Mouse (Mus musculus) G1E-ER4 (cell line): ENCODE data around the gene Klk1b9. TPM values are rescaled to one million over a fixed set of nuclear protein-coding genes. Genes with fewer than 3 reads are reported as not detected.
"Not testable (repeated sequence)": the region's sequence is repeated elsewhere in the genome, so short reads cannot be mapped to it uniquely, and the experiment has no call there.

Experiments
- GATA1 ChIP-seq: IDR thresholded peaks from one replicate; pipeline ENCODE4 v1.8.0; 2012; ENCODE audit warnings: low read length, inconsistent platforms
- polyA plus RNA-seq: library from polyadenylated mRNA; stranded (reverse); fragments of >175 nt; gene quantifications from 2 replicates; pipeline ENCODE4 v1.2.3, GENCODE M21; 2012

Klk1b9 gene
- polyA plus RNA-seq, result not detected in 2 replicates

- not testable (repeated sequence) for TF ChIP-seq GATA1
These were observed at the start of gene Klk1b9 for GRCm38 (mm10) chr7:43975761-43976160. Gene Klk1b9 (plus strand): TSS chr7:43976061.

DNA sequence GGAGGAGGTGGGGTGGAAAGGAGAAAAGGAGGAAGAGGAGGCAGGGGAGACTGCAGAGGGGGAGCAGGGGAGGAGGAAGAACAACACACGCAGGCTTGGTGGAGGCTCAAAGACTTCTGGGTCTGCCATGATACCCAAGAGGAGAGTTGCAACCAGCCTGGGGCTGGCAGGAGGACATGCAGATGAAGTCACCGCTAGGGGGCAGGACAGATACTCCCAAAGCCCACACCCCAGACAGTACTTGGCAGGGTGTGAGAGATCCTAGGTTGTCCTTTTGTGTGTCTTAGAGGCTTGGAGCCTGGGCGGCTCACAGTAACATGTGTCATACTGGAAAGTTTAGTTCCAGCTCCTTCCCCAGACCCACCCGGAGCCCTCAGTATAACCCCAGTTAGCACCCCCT is 47.3 kb upstream of the Klk1b9 start:
- TF ChIP-seq GATA1, result no peak

GRCm38 (mm10) chr7:43932337-43932736 is 43.5 kb upstream of the Klk1b9 start:
- no peak for TF ChIP-seq GATA1

GRCm38 (mm10) chr7:43933440-43933839 is 42.4 kb upstream of the Klk1b9 start, which contains the start of gene Klk15:
Gene Klk15 (plus strand): TSS chr7:43933740.
- TF ChIP-seq GATA1, result no peak

- TF ChIP-seq GATA1, result no peak
These were observed 41.1 kb upstream of the Klk1b9 start for GRCm38 (mm10) chr7:43934747-43935146.

GRCm38 (mm10) chr7:43936551-43936950 is 39.3 kb upstream of the Klk1b9 start:
- no peak for TF ChIP-seq GATA1

DNA sequence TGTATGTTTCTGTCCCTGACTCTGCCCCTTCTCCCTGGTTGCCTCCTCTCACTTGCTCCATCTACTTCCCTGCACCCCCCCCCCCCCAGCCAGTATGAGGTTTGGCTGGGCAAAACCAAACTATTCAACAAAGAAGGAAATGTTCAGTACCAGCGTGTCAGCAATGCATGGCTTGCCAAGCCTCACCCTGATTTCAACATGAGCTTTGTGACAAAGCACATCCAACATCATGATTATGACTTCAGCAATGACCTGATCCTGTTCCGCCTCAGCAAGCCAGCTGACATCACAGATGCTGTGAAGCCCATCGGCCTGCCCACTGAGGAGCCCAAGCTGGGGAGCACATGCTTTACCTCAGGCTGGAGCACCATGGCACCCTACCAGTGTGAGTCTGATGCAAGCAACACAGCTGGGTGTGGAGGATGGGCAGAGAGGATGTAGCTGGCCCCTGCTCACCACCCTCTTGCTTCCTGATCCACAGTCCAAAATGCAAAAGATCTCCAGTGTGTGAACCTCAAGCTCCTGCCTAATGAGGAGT is 31.1 kb upstream of the Klk1b9 start:
- TF ChIP-seq GATA1, result no peak

DNA sequence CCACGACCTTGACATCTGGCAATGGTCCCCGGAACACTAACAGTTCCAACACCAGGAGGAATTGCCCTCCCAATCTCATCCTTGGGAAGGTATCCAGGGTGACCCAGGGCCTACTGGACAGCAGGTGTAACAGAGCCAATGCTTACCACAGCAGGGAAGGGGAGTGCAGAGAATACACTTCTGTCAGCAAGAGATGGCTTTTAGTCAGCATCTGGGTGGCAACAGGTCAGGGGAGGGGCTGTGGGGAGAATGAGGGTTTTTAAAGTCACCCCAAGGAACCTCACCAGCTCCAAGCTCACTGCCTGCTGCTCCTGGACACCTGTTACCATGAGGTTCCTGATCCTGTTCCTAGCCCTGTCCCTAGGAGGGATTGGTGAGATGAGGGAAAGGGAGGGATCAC is 25.5 kb upstream of the Klk1b9 start, which contains the start of gene Klk1b8:
TSS of gene Klk1b8 (plus strand) at position 301 of the 400 bp plus-strand sequence.
- no peak for TF ChIP-seq GATA1

DNA sequence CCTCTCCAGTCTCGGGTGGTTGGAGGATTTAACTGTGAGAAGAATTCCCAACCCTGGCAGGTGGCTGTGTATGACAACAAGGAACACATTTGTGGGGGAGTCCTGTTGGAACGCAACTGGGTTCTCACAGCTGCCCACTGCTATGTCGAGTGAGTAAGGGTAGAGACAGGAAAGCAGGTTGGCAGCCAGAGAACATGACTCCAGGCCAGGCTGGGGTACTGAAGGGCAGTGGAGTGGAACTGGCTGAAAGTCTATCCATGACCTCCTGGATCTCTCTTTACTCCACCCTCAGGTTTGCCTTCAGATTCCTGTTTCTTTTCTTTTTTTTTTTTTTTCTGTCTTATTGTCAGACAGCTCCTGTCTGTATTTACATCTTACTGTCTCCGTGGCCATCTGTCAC is 23.2 kb upstream of the Klk1b9 start:
- no peak for TF ChIP-seq GATA1

- no peak for TF ChIP-seq GATA1
These were observed 9.4 kb upstream of the Klk1b9 start, which contains the start of gene Klk1b1 for GRCm38 (mm10) chr7:43966451-43966850. Gene Klk1b1 (plus strand): TSS chr7:43966751.

DNA sequence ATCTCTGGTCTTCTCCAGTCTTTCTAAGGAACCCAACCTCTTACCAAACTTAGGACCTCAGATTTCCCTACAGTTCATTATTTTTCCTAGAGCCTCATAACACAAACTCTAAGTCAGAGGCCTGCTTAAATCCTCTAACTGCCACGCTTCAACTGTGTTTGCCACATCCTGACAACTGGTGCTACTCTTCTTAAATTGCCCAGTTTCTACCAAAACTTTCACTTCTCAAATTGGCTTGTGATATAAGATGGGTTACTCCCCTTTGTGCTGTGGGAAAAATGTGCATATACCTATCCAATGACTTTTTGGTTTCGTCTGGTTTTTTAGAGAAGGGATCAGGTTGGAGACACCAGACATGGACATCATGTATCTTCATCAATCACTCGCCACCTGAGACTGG is 8.8 kb upstream of the Klk1b9 start:
- TF ChIP-seq GATA1, result no peak

- no peak for TF ChIP-seq GATA1
These were observed 8.2 kb upstream of the Klk1b9 start for GRCm38 (mm10) chr7:43967612-43968011.

DNA sequence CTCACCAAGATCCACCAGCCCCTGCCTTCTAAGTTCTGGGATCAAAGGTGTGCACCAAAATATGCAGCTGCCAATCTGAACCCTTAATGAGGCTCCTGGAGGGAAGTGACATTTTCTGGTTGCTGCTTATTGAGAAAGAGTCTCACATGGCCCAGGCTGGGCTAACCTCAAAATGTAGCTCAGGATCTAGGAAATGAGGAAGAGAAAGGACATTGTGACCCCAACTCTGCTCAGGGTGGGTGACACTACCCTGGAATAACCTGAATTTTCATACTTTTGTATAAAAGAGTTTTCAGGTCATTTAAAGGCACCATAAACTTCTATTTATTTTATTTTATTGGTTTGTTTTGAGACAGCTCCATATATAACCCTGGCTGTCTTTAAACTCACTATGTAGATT is 9.8 kb downstream of the Klk1b9 start:
- TF ChIP-seq GATA1, result no peak

GRCm38 (mm10) chr7:43995577-43995976 is 19.7 kb downstream of the Klk1b9 start, which contains the start of gene Klk1b11:
Gene Klk1b11 (plus strand): TSS chr7:43995877.
- TF ChIP-seq GATA1, result not testable (repeated sequence)

- no peak for TF ChIP-seq GATA1
These were observed 29.0 kb downstream of the Klk1b9 start for GRCm38 (mm10) chr7:44004847-44005246.

DNA sequence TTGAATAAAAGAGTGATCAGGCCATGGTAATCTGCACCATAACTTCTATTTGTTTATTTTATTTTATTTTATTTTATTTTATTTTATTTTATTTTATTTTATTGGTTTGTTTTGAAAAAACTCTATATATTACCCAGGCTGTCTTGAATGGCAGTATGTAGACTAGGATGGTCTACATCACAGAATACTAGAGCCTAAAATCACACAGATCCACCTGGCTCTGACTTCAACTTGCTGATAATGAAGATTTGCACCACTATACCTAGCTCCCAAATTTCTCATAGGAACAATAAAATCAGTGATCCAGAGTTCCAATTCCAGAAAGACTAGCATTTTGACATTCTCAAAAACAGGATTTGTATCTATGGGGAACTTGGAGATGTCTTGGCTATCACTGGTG is 36.0 kb downstream of the Klk1b9 start, which contains the start of gene Klk1b26:
TSS of gene Klk1b26 (plus strand) at position 301 of the 400 bp plus-strand sequence.
- not testable (repeated sequence) for TF ChIP-seq GATA1

DNA sequence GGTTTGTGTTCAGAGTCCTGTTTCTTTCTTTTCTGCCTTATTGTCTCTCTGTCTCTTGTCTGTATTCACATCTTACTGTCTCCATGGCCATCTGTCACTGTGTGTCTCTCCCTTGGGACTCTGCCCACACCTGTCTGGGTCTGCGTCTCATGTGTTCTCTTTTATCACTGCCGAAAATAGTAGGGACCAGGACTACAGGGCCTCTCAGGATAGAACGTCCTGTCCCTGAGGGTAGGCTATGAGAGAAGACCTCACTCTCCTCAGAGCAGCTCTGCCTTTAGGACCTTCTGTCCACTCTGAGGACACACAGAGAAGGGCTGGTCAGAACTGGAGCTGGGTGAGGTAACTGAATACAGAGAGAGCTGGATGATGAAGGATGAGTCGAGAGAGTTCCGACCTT is 39.2 kb downstream of the Klk1b9 start:
- TF ChIP-seq GATA1, result no peak

Other genes with a start within 250 kb of the Klk1b9 start
- not detected in 2 replicates for gene Klk12, start 207.2 kb upstream of the Klk1b9 start, polyA plus RNA-seq
- gene Klk11, start 201.5 kb upstream of the Klk1b9 start, polyA plus RNA-seq, result not detected in 2 replicates
- not detected in 2 replicates for gene Klk10, start 195.0 kb upstream of the Klk1b9 start, polyA plus RNA-seq
- gene Klk9, start 184.2 kb upstream of the Klk1b9 start, polyA plus RNA-seq, result not detected in 2 replicates
- not detected in 2 replicates for gene Klk8, start 178.5 kb upstream of the Klk1b9 start, polyA plus RNA-seq
- not detected in 2 replicates for gene Klk7, start 164.8 kb upstream of the Klk1b9 start, polyA plus RNA-seq
- gene Klk6, start 151.6 kb upstream of the Klk1b9 start, polyA plus RNA-seq, result not detected in 2 replicates
- gene Klk5, start 134.1 kb upstream of the Klk1b9 start, polyA plus RNA-seq, result not detected in 2 replicates
- not detected in 2 replicates for gene Klk4, start 94.9 kb upstream of the Klk1b9 start, polyA plus RNA-seq
- not detected in 2 replicates for gene Klk15, start 42.3 kb upstream of the Klk1b9 start, polyA plus RNA-seq
- not detected in 2 replicates for gene Klk1b8, start 25.4 kb upstream of the Klk1b9 start, polyA plus RNA-seq
- not detected in 2 replicates for gene Klk1b1, start 9.3 kb upstream of the Klk1b9 start, polyA plus RNA-seq
- gene Klk1b11, start 19.8 kb downstream of the Klk1b9 start, polyA plus RNA-seq, result not detected in 2 replicates
- not detected in 2 replicates for gene Klk1b26, start 36.1 kb downstream of the Klk1b9 start, polyA plus RNA-seq
- not detected in 2 replicates for gene Klk1b27, start 76.2 kb downstream of the Klk1b9 start, polyA plus RNA-seq
- not detected in 2 replicates for gene Klk1b21, start 126.3 kb downstream of the Klk1b9 start, polyA plus RNA-seq
- not detected in 2 replicates for gene Klk1b22, start 136.6 kb downstream of the Klk1b9 start, polyA plus RNA-seq
- not detected in 2 replicates for gene Klk1b16, start 160.7 kb downstream of the Klk1b9 start, polyA plus RNA-seq
- not detected in 2 replicates for gene Klk1b24, start 212.2 kb downstream of the Klk1b9 start, polyA plus RNA-seq
- not detected in 2 replicates for gene Klk1b3, start 222.1 kb downstream of the Klk1b9 start, polyA plus RNA-seq
- gene Klk1b4, start 231.4 kb downstream of the Klk1b9 start, polyA plus RNA-seq, result not detected in 2 replicates
- not detected in 2 replicates for gene Klk1b5, start 239.9 kb downstream of the Klk1b9 start, polyA plus RNA-seq
- not detected in 2 replicates for gene Klk1, start 249.3 kb downstream of the Klk1b9 start, polyA plus RNA-seq